Mouse (Mus musculus) myocyte (in vitro differentiated cells): ENCODE results near the gene Dhx57. TPM values are rescaled to one million over a fixed set of nuclear protein-coding genes. Genes with fewer than 3 reads are reported as not detected.
"Not testable (repeated sequence)": the region's sequence is repeated elsewhere in the genome, so short reads cannot be mapped to it uniquely, and the experiment has no call there.

ENCODE experiments used
- H3K27me3 ChIP-seq: one replicate; pipeline ENCODE4 v1.6.1; 2011; ENCODE audit not compliant: control insufficient read depth, insufficient read depth, insufficient read length
- H3K36me3 ChIP-seq: one replicate; pipeline ENCODE4 v1.6.1; 2011; ENCODE audit not compliant: control insufficient read depth, insufficient read depth
- H3K4me2 ChIP-seq: one replicate; pipeline ENCODE4 v1.6.1; 2011; ENCODE audit warnings: low read depth, control low read depth
- H3K4me3 ChIP-seq: one replicate; pipeline ENCODE4 v1.5.1; 2011; ENCODE audit warnings: mild to moderate bottlenecking, control low read depth, moderate library complexity
- H3K79me2 ChIP-seq: one replicate; pipeline ENCODE4 v1.6.1; 2011; ENCODE audit not compliant: control insufficient read depth, insufficient read depth
- H3ac ChIP-seq: one replicate; pipeline ENCODE4 v1.6.1; 2011; ENCODE audit not compliant: control insufficient read depth, insufficient read length
- CEBPB ChIP-seq: IDR thresholded peaks from 2 replicates; pipeline ENCODE4 v1.6.1; 2011; ENCODE audit warnings: mild to moderate bottlenecking, moderate library complexity; ENCODE audit not compliant: poor library complexity, insufficient read depth, severe bottlenecking
- E2F4 ChIP-seq: IDR thresholded peaks from one replicate; pipeline ENCODE4 v1.6.1; 2011; ENCODE audit warnings: mild to moderate bottlenecking, control low read depth, moderate library complexity; ENCODE audit not compliant: insufficient read depth
- MAX ChIP-seq: IDR thresholded peaks from one replicate; pipeline ENCODE4 v1.6.1; 2011; ENCODE audit warnings: low read depth, mild to moderate bottlenecking, control low read depth
- MYOD1 ChIP-seq, 3 experiments: IDR thresholded peaks; one replicate each; pipeline ENCODE4 v1.6.1; 2011; ENCODE audit warnings: control low read depth in 2 of 3, low read depth in 2 of 3, mild to moderate bottlenecking in 2 of 3, moderate library complexity in 1 of 3; ENCODE audit not compliant: insufficient read length in 2 of 3, control insufficient read depth in 1 of 3
- MYOG ChIP-seq, 3 experiments: IDR thresholded peaks; one replicate each; pipeline ENCODE4 v1.6.1; 2011; ENCODE audit warnings: control low read depth in 2 of 3, low read depth in 2 of 3, mild to moderate bottlenecking in 2 of 3; ENCODE audit not compliant: insufficient read length in 2 of 3, control insufficient read depth in 1 of 3, insufficient read depth in 1 of 3
- POLR2A ChIP-seq: IDR thresholded peaks from one replicate; pipeline ENCODE4 v1.6.1; 2011; ENCODE audit warnings: low read depth, mild to moderate bottlenecking, control low read depth, moderate library complexity; ENCODE audit not compliant: insufficient read length
- POLR2AphosphoS2 ChIP-seq: IDR thresholded peaks from one replicate; pipeline ENCODE4 v1.6.1; 2011; ENCODE audit warnings: low read depth, control low read depth; ENCODE audit not compliant: insufficient read length
- REST ChIP-seq: IDR thresholded peaks from one replicate; pipeline ENCODE4 v1.6.1; 2011; ENCODE audit warnings: mild to moderate bottlenecking, control low read depth, moderate library complexity; ENCODE audit not compliant: insufficient read depth, insufficient read length
- SRF ChIP-seq: IDR thresholded peaks from one replicate; pipeline ENCODE4 v1.6.1; 2011; ENCODE audit warnings: low read depth; ENCODE audit not compliant: control insufficient read depth, insufficient read length
- TCF12 ChIP-seq: IDR thresholded peaks from one replicate; pipeline ENCODE4 v1.6.1; 2011; ENCODE audit warnings: mild to moderate bottlenecking, control low read depth; ENCODE audit not compliant: poor library complexity, insufficient read depth, severe bottlenecking
- TCF3 ChIP-seq: IDR thresholded peaks from one replicate; pipeline ENCODE4 v1.6.1; 2011; ENCODE audit warnings: low read depth, control low read depth; ENCODE audit not compliant: insufficient read length
- USF1 ChIP-seq: IDR thresholded peaks from one replicate; pipeline ENCODE4 v1.6.1; 2011; ENCODE audit warnings: low read depth, mild to moderate bottlenecking, control low read depth, moderate library complexity
- polyA plus RNA-seq: library from polyadenylated mRNA; unstranded; fragments of >200 nt; fragmentation: generic; extraction: Trizol; gene quantifications from one replicate; pipeline ENCODE4 v1.2.1, GENCODE M21; 2012; ENCODE audit warnings: missing spikeins

Dhx57 gene
- polyA plus RNA-seq, 1 experiment: 7.4 TPM

GRCm38 (mm10) chr17:80288012-80288411 lies 2.3 kb downstream of the Dhx57 start:
- TF ChIP-seq CEBPB: no peak
- no peak for TF ChIP-seq SRF
- no peak for TF ChIP-seq TCF3
- TF ChIP-seq MYOD1 (IDR thresholded peaks at IDR 0.05; ENCODE audit: control insufficient read depth in 1 of 3, insufficient read length in 2 of 3, low read depth in 2 of 3): no peak
- no peak for TF ChIP-seq E2F4
- no peak for TF ChIP-seq USF1
- no peak for TF ChIP-seq MYOG (IDR thresholded peaks at IDR 0.05; ENCODE audit: control insufficient read depth in 1 of 3, insufficient read depth in 1 of 3, insufficient read length in 2 of 3, low read depth in 2 of 3)
- TF ChIP-seq POLR2A: no peak
- no peak for TF ChIP-seq REST
- no peak for TF ChIP-seq MAX
- no peak for TF ChIP-seq POLR2AphosphoS2
- H3K27me3 ChIP-seq: no peaks in the 10 kb centered on the region
- H3ac ChIP-seq: no peak overlapping the region
- no peak overlapping the region for H3K4me3 ChIP-seq
- no peaks in the 10 kb centered on the region for H3K36me3 ChIP-seq
- H3K4me2 ChIP-seq: no peak overlapping the region
- peaks cover 25% of the 10 kb centered on the region for H3K79me2 ChIP-seq

GRCm38 (mm10) chr17:80284446-80284845 lies 5.8 kb downstream of the Dhx57 start:
- no peak overlapping the region for H3ac ChIP-seq
- TF ChIP-seq POLR2AphosphoS2: no peak
- TF ChIP-seq MAX: no peak
- no peak for TF ChIP-seq REST
- no peak for TF ChIP-seq POLR2A
- no peak for TF ChIP-seq MYOD1 (IDR thresholded peaks at IDR 0.05; ENCODE audit: control insufficient read depth in 1 of 3, insufficient read length in 2 of 3, low read depth in 2 of 3)
- no peak for TF ChIP-seq MYOG (IDR thresholded peaks at IDR 0.05; ENCODE audit: control insufficient read depth in 1 of 3, insufficient read depth in 1 of 3, insufficient read length in 2 of 3, low read depth in 2 of 3)
- no peak for TF ChIP-seq USF1
- no peak for TF ChIP-seq E2F4
- no peak for TF ChIP-seq TCF3
- no peak for TF ChIP-seq TCF12
- TF ChIP-seq SRF: no peak
- no peak for TF ChIP-seq CEBPB
- H3K4me3 ChIP-seq: no peak overlapping the region
- H3K27me3 ChIP-seq: no peaks in the 10 kb centered on the region
- peaks cover 27% of the 10 kb centered on the region for H3K79me2 ChIP-seq
- peaks cover 6% of the 10 kb centered on the region for H3K36me3 ChIP-seq
- H3K4me2 ChIP-seq: no peak overlapping the region

GRCm38 (mm10) chr17:80279340-80280070 lies 10.8 kb downstream of the Dhx57 start:
- Histone ChIP-seq H3K4me3 (no peak overlapping the region), H3K4me2 (no peak overlapping the region), H3K27me3 (no peaks in the 10 kb centered on the region), H3K36me3 (peaks cover 23% of the 10 kb centered on the region), H3K79me2 (peaks cover 9% of the 10 kb centered on the region), H3ac (no peak overlapping the region)
- TF ChIP-seq MYOD1 (IDR thresholded peaks at IDR 0.05; ENCODE audit: control insufficient read depth in 1 of 3, insufficient read length in 2 of 3, low read depth in 2 of 3) (no peak), E2F4 (no peak)

GRCm38 (mm10) chr17:80278255-80278654 lies 12.0 kb downstream of the Dhx57 start:
- Histone ChIP-seq H3ac (no peak overlapping the region), H3K27me3 (no peaks in the 10 kb centered on the region), H3K36me3 (peaks cover 24% of the 10 kb centered on the region), H3K4me3 (no peak overlapping the region), H3K4me2 (no peak overlapping the region), H3K79me2 (peaks cover 8% of the 10 kb centered on the region)
- TF ChIP-seq TCF12: no peak
- no peak for TF ChIP-seq MAX
- no peak for TF ChIP-seq TCF3

- not testable (repeated sequence) for H3ac ChIP-seq, H3K79me2 ChIP-seq, H3K27me3 ChIP-seq, H3K4me2 ChIP-seq, H3K4me3 ChIP-seq
- peaks cover 47% of the 10 kb centered on the region for H3K36me3 ChIP-seq
Observed at GRCm38 (mm10) chr17:80270622-80271021, 19.7 kb downstream of the Dhx57 start.
